Mouse (Mus musculus) right cerebral cortex, adult 2 months (tissue): ENCODE measurements around the gene Ccnd1.

Experiments
- DNase-seq, 2 experiments: peaks; one replicate each; pipeline ENCODE4 v3.0.0; 2021 to 2022; ENCODE audit warnings: low spot score in 2 of 2

Gene Ccnd1

DNA sequence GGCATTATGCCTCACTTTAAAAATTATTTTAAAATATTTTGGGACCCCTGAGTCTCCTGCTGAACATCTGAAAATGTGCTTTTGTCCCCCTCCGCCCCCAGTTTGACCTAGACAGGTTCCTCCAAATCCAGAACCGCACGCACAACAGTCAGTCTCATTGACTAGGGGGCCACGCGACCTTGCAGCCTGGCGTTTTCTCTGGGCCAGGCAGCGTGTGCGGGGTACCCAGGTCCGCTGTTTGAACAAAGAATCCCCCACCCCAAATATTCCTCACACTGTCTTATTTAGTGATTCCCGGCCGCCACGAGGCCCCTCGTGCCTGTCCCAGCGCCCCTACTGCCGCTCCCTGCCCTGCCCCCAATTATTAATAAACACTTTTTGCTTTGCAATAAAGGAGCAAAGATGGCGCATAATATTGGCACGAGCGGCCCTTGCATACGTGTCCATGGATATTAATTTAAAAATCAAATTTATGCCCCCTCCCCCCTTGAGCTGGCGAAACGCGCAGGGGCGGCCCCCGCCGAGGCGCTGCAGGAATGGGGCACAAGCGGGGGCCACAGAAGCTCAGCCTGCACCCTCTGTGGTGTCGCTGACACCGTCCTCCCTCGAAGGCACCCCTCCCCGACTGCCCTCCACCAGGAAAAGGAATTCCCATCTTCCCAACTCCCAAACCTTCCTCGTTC lies 923 bp downstream of the Ccnd1 start:
- DNase-seq, result no peak

DNA sequence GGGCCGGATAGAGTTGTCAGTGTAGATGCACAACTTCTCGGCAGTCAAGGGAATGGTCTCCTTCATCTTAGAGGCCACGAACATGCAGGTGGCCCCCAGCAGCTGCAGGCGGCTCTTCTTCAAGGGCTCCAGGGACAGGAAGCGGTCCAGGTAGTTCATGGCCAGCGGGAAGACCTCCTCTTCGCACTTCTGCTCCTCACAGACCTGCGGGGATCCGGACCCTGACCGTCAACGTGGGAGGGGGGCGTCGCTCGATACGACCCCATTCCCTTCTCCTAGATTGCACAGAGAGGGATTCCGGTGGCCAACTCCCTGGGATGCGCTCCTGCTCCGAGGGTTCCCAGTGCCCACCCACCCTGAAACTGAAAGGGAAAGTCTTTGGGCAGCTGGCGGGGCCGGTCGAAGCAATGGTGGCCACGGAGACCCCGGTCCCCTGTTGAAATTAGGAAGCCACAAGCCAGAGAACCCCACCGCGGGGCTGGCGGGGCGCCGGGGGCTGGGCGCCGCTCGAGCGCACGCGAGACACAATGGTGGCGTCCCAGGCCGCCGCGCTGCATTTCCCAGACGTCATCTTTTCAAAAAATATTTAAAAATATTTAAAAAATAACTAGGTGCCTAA lies 1.7 kb downstream of the Ccnd1 start:
- DNase-seq, result no peak

DNA sequence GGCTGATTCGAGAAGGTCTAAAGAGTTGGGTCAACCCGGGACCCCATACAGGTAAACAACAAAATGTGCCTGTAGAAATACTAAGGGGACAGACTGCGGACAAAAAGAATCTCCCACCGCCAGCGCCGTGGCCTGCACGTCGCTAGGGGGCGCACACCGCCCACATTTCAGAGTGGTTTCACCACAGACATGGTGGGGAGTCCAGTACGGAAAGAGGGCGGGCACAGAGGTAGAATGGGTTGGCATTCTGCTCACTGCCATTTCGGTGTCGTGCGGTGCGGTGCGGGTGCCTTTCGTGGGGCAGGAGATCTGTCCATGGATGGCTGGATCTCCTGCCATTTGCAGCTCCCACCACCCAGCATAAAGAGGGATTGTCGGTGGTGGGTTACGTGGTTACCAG lies 2.2 kb downstream of the Ccnd1 start:
- DNase-seq, result peak; percentile 93 to 94

GRCm38 (mm10) chr7:144936311-144936880 lies 3.3 kb downstream of the Ccnd1 start:
- no peak for DNase-seq

GRCm38 (mm10) chr7:144935563-144935962 lies 4.2 kb downstream of the Ccnd1 start:
- peak in 1 of 2 experiments; percentile 59 for DNase-seq

GRCm38 (mm10) chr7:144934901-144935300 lies 4.8 kb downstream of the Ccnd1 start:
- DNase-seq, result no peak

DNA sequence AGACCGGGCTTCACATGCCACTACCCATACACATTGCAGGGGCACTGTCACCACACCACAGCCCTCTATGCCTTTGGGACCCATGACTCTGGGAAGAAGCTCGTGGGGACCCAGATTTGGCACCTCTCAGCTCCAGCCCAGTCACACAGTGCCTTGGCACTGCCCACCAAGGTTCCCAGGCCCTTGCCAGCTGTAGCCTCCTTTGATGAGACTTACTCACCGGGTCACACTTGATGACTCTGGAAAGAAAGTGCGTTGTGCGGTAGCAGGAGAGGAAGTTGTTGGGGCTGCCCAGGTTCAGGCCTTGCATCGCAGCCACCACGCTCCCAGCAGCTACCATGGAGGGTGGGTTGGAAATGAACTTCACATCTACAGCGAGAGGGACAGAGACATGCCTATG lies 5.9 kb downstream of the Ccnd1 start:
- DNase-seq, result no peak

DNA sequence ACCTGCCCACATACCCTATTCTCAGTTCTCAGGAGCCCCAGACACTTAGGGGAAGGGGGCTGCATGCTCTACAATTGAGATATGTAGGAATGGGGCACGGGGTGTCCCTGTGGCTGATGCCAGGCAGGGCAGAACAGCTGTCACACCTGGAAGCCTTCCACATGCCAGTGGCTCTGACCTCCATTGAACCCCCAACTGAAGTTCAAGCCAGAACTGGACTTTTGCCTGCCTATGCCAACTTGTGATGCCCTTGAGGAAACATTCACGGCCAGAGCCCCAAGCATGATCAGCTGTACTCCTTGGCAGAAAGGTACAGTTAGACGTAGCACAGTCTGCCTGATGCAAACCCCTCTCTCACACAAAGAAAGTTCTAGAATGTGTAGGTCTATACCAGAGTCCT lies 6.4 kb downstream of the Ccnd1 start:
- DNase-seq, result no peak

DNA sequence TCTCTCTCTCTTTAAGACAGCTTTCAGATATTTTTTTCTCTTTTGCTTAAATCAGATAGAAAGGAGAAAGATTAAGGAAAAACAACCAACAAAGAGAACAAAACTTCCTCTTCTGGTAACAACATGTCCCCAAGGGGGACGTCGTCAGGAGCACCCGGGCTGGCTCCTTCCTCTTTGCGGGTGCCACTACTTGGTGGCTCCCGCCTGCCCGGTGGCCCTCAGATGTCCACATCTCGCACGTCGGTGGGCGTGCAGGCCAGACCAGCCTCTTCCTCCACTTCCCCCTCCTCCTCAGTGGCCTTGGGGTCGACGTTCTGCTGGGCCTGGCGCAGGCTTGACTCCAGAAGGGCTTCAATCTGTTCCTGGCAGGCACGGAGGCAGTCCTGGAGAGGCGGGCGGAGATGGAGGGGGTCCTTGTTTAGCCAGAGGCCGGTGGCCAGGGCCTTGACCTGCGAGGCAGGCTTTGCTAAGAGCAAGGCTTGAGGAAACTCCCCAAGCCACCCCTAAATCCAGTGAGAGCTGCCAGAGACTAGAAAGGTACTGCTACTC lies 7.3 kb downstream of the Ccnd1 start:
- no peak for DNase-seq

GRCm38 (mm10) chr7:144931778-144932177 lies 7.9 kb downstream of the Ccnd1 start:
- DNase-seq, result no peak

DNA sequence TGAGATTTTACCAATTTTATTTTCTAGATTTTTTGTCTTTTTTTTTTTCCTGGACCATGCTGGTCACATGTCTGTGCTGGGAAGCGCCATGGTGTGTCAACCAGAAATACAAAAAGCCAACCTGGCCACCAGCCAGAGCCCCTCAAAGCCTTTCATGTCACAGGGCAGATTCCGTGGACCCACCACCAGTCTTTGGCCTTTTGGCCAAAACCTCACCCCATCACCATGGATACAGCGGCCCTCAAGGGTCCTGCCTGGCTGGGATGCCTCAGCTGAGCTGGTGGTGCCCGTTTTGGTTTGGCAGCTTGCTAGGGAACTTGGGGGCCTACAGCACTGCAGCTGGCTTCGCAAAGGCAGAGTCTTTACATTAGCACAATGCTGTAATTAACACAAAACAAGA lies 9.8 kb downstream of the Ccnd1 start:
- DNase-seq, result no peak

GRCm38 (mm10) chr7:144929506-144929905 lies 10.2 kb downstream of the Ccnd1 start:
- no peak for DNase-seq

DNA sequence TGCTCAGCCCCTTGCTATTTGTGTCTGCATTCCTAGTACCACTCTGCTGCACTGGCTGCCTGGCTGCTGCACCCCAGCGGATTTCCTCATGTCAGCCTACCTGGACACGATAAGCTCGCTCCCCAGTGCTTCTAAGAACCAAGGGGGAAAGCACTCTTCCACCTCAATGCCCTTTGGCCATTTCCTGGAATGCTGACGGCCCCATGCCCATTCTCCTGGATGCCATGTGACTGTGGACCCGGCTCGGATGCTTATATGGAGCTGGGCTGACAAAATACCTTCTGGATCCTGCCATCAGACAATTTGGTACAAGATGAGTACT lies 10.9 kb downstream of the Ccnd1 start:
- no peak for DNase-seq

- DNase-seq, result no peak
These were observed 11.5 kb downstream of the Ccnd1 start for GRCm38 (mm10) chr7:144928009-144928888.

DNA sequence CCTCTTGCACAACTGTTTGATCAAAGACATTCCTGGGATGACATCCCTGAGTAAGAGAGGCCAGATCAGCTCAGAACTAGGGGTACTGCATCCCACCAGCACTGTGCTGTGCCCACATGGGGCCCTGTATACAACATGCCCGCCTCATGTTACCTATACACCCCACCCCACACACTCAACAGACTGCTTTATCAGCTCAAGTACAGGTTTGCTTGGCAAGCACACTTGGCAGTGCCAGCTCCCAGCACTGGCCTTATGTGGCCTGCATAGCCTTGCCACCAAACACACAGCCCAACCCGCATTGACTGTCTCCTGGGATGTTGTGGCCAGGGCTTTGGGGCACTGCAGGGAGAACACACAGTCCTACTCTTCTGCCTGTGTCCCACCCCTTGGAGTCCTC lies 12.1 kb downstream of the Ccnd1 start:
- no peak for DNase-seq

DNA sequence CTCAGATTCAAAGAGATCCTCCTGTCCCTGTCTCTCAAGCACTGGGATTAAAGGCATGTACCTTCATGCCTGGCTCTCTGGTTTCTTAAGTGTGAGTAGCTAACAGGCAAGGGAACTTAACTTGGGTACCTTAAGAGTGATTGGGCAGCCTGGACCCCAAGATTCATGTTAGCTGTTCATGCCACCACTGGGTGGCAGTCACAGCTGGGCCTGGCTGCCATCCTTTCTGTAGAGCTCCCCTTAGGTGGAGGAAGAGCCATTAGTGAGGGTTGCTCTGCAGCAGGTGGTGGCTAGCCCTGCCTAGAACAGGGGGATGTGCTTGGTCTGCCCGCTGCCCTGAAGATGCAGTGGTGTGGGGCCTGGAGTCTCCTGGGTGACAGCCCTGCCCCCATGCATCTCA lies 20.9 kb downstream of the Ccnd1 start:
- no peak for DNase-seq

DNA sequence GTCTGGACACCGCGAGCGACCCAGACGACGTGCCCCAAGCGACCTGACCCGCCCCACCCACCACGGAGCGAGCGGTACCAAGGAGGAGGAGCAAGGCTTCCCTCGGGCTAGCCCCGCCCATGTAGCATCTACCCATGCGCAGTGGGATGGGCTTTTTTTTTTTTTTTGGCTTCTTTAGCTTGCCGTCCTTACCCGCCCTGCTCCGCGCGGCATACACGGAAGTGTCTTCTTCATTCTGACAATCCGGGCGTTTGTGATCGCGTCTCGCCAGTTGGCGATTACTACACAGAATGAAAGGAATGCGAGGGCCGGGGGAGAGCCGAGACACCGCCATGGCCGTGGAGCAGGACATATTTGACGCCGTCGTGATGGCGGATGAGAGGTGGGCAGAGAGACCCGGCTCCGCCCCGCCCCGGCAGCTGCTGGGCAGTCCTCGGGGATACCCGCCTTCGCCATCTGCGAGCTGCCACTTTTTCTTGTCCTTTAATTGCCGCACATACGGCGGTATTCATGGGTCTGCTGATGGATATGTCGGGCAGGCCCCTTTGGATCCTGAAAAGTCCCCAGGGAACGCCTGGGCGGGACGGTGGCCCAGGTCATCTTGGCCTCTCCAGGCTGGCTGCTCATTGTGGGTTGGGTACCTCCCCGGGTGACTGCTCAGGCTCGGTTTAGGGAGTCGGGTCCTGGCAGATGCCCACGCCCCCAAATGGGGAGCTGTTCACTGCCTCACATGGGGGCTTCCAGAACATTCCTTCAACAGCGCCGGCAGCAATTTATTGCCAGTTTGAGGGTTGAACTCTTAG lies 24.6 kb downstream of the Ccnd1 start, which contains the start of gene LTO1:
Gene LTO1 (plus strand): TSS at position 153 of the 803 bp plus-strand sequence.
- peak; percentile 86 to 89 for DNase-seq

- DNase-seq, result peak; percentile 93 to 96
These were observed 25.3 kb downstream of the Ccnd1 start for GRCm38 (mm10) chr7:144914296-144914947.

DNA sequence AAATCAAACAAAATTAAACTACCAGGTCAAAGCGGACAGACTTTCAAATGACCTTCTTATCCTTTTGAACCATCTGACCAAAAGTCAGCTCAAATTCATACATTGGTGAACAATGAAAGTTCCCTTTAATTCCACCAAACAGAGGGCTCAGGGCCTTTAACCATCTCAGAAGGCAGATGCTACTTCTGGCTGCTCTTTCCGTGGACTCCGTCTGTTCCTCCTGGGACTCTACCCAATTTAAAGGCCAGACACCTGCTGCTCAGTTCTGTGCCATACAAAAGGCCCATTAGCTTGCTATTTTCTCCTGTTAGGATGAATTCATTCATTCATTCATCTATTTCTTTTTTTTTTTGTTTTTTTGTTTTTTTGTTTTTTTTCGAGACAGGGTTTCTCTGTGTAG lies 26.8 kb downstream of the Ccnd1 start:
- DNase-seq, result no peak

- DNase-seq, result peak; percentile 66 to 73
These were observed 28.6 kb downstream of the Ccnd1 start for GRCm38 (mm10) chr7:144911121-144911520.

GRCm38 (mm10) chr7:144908705-144909104 lies 31.0 kb downstream of the Ccnd1 start:
- DNase-seq, result peak in 1 of 2 experiments; percentile 44
